Mouse (Mus musculus) neural tube, embryonic 14.5 days (tissue): ENCODE results near the gene Garem2. TPM values are rescaled to one million over a fixed set of nuclear protein-coding genes. Genes with fewer than 3 reads are reported as not detected.

Experiments used
- ATAC-seq: fragments of 200-750 bp; cut with Nextera tagmentation; 2 replicates; pipeline ENCODE4 v1.8.0; 2017; ENCODE audit warnings: low read depth, mild to moderate bottlenecking, moderate TSS enrichment, moderate library complexity
- H3K27ac ChIP-seq: fragments of 300-500 bp; sonication (generic); 2 replicates; pipeline ENCODE4 v1.5.1; 2014; ENCODE audit warnings: low read depth, mild to moderate bottlenecking, control low read depth, low read length, moderate library complexity, mixed read lengths
- H3K27me3 ChIP-seq: fragments of 300-500 bp; sonication (generic); 2 replicates; pipeline ENCODE4 v1.6.1; 2014; ENCODE audit warnings: low read length; ENCODE audit not compliant: control insufficient read depth, insufficient read depth
- H3K36me3 ChIP-seq: fragments of 300-500 bp; sonication (generic); 2 replicates; pipeline ENCODE4 v1.6.1; 2014; ENCODE audit warnings: low read length, mixed read lengths; ENCODE audit not compliant: control insufficient read depth, insufficient read depth
- H3K4me1 ChIP-seq: fragments of 300-500 bp; sonication (generic); 2 replicates; pipeline ENCODE4 v1.6.1; 2014; ENCODE audit warnings: low read length; ENCODE audit not compliant: control insufficient read depth, insufficient read depth
- H3K4me2 ChIP-seq: fragments of 300-500 bp; sonication (generic); 2 replicates; pipeline ENCODE4 v1.6.1; 2014; ENCODE audit warnings: mild to moderate bottlenecking, low read depth, low read length, control low read depth
- H3K4me3 ChIP-seq: fragments of 300-500 bp; sonication (generic); 2 replicates; pipeline ENCODE4 v1.5.1; 2014; ENCODE audit warnings: low read depth, low read length, control low read depth, mixed read lengths
- H3K9ac ChIP-seq: fragments of 300-500 bp; sonication (generic); replicated peaks from 2 replicates; pipeline ENCODE4 v1.6.1; 2014; ENCODE audit warnings: low read depth, mild to moderate bottlenecking, control low read depth, low read length, mixed read lengths
- H3K9me3 ChIP-seq: fragments of 300-500 bp; sonication (generic); 2 replicates; pipeline ENCODE4 v1.6.1; 2016; ENCODE audit warnings: low read length; ENCODE audit not compliant: control insufficient read depth
- WGBS: fragments of 180-500 bp; shearing (Covaris S2); extraction: QIAGEN DNeasy Blood & Tissue Kit; methylation state at CpG from one replicate; pipeline ENCODE4 v1.1.7; 2014; 5-methylcytosine and 5-hydroxymethylcytosine counted together
- polyA plus RNA-seq: library from polyadenylated mRNA; unstranded; fragments of >200 nt; fragmentation: Nextera tagmentation; extraction: Ambion mirVana; gene quantifications from 2 replicates; pipeline ENCODE4 v1.2.1, GENCODE M21; 2014

The Garem2 gene
- polyA plus RNA-seq, 1 experiment from 2014 or later: 12.5 TPM

DNA sequence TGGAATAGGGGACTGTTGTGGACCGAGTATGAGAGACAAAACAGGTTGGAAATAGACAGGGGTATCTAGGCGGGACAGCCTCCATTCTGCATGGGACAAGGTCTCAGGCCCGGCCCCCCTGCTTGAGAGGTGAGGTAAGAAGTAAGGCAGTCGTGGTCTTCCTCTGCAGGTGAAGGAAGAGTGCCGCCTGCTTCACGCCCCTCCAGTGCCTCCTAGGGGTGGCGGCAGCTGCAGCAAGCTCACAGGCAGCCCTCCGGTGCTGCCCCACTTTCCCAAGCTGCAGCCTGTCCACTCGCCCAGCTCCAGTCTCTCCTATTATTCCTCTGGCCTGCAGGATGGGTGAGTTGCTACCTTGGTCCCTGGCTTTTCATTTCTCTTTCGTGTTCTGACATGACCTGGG, 10.8 kb downstream of the Garem2 start:
- Histone ChIP-seq H3K4me3 (no peak overlapping the region), H3K9me3 (no peaks in the 10 kb centered on the region), H3K27me3 (no peaks in the 10 kb centered on the region; the same call in 1 of the 2 replicates), H3K4me2 (no peak overlapping the region), H3K9ac (no peak overlapping the region), H3K4me1 (peaks cover 15% of the 10 kb centered on the region), H3K27ac (no peak overlapping the region), H3K36me3 (peaks cover 28% of the 10 kb centered on the region)
- ATAC-seq: no peak
- 27% methylated on average over 10 of the region's 10 CpGs for WGBS

DNA sequence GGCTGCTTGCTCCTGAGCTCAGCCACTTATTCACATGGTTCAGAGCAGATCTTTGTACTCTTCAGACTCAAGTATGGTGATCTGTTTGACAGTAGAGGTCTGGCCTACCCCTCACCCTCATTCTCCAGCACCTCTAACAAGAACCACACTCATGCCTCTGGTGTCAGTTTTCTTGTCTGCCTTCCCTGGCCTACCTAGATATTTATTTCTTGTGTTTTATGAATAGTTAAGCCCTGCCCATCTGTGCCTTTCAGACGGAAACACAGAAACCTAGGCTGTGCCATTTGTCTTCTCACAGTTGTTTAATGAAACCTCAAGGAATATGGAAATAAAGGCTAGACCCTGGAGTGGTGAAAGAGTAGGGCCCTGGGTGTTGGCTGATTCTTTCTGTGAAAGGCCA, 13.1 kb downstream of the Garem2 start:
- 85% methylated on average over 1 of the region's 1 CpGs for WGBS
- no peak overlapping the region for H3K4me3 ChIP-seq
- H3K4me1 ChIP-seq: peaks cover 7% of the 10 kb centered on the region; the same call in 1 of the 2 replicates
- no peak overlapping the region for H3K27ac ChIP-seq
- H3K4me2 ChIP-seq: no peak overlapping the region
- H3K9ac ChIP-seq: no peak overlapping the region
- H3K9me3 ChIP-seq: no peaks in the 10 kb centered on the region
- peaks cover 47% of the 10 kb centered on the region for H3K36me3 ChIP-seq
- no peaks in the 10 kb centered on the region; the same call in 1 of the 2 replicates for H3K27me3 ChIP-seq
- ATAC-seq: no peak

DNA sequence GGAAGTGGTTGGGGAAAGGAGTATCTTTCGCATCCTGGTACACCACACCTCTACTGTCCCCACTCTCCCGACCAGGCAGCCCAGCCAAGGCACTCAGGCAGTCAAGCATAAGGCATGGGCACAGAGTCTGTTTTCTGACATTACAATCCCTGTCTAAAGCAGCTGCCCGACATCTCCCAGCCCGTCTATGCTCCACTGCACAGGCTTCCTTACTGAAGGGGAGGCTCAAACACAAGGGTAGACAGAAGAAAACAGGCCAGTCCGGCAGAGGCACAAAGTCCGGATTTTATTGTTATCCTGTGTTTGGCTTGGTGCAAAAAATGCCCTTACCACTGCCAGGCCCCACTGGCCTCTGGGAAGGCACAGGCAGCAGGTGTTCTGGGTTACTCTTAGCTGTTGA, 14.2 kb downstream of the Garem2 start:
- H3K27me3 ChIP-seq: no peaks in the 10 kb centered on the region; the same call in 1 of the 2 replicates
- WGBS: 89% methylated on average over 6 of the region's 6 CpGs
- ATAC-seq: no peak
- peaks cover under 1% of the 10 kb centered on the region; the same call in 1 of the 2 replicates for H3K4me1 ChIP-seq
- no peak overlapping the region for H3K4me3 ChIP-seq
- peaks cover 58% of the 10 kb centered on the region for H3K36me3 ChIP-seq
- H3K4me2 ChIP-seq: no peak overlapping the region
- no peak overlapping the region for H3K27ac ChIP-seq
- H3K9me3 ChIP-seq: no peaks in the 10 kb centered on the region
- no peak overlapping the region for H3K9ac ChIP-seq

DNA sequence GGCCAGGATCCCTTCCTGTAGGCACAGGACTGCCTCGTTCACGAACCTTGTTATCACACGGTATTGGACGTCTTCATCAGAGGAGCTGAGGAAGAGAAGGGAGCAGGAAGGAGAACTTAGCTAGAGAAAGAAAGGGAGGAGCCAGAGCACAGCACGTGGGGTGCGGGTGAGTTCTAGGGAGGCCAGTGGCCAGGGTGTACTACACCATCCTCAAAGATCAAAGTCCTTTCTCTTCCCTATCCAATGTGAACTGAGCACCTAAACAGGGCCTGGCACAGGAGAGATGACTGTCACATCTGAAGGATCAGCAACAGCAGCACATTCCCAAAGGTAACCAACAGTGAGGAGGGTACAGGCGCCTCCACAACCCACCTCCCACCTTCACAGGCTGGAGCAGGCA, 15.1 kb downstream of the Garem2 start:
- ATAC-seq: no peak
- WGBS: 91% methylated on average over 7 of the region's 7 CpGs

DNA sequence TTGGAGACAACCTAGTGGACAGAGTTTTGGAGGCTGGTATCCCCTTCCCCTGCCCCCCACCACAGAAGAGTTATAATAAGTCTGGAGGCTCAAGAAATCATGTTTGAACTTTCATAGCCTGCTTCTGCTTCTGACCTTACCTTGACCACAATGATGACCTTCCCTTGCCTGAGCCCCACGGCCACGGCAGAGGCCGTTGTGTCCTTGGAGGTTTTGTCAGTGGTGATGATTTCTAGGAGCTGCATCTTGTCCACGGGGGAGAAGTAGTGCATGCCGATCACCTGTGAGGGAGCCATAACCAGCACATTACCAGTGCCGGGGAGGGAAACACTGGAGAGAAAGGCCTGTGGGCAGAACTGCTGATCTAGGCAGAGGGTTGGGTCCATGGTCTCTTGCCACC, 17.5 kb downstream of the Garem2 start:
- ATAC-seq: no peak
- no peaks in the 10 kb centered on the region for H3K4me1 ChIP-seq
- H3K4me2 ChIP-seq: no peak overlapping the region
- WGBS: 90% methylated on average over 6 of the region's 6 CpGs
- no peak overlapping the region for H3K27ac ChIP-seq
- H3K9ac ChIP-seq: no peak overlapping the region
- peaks cover 67% of the 10 kb centered on the region for H3K36me3 ChIP-seq
- H3K9me3 ChIP-seq: no peaks in the 10 kb centered on the region
- no peaks in the 10 kb centered on the region for H3K27me3 ChIP-seq
- no peak overlapping the region for H3K4me3 ChIP-seq

More for the DNA sequence above, 15.1 kb downstream of the Garem2 start:
- H3K9ac ChIP-seq: no peak overlapping the region
- H3K4me2 ChIP-seq: no peak overlapping the region
- peaks cover 63% of the 10 kb centered on the region for H3K36me3 ChIP-seq
- H3K27me3 ChIP-seq: no peaks in the 10 kb centered on the region
- no peaks in the 10 kb centered on the region for H3K4me1 ChIP-seq
- H3K4me3 ChIP-seq: no peak overlapping the region
- H3K9me3 ChIP-seq: no peaks in the 10 kb centered on the region
- no peak overlapping the region for H3K27ac ChIP-seq

DNA sequence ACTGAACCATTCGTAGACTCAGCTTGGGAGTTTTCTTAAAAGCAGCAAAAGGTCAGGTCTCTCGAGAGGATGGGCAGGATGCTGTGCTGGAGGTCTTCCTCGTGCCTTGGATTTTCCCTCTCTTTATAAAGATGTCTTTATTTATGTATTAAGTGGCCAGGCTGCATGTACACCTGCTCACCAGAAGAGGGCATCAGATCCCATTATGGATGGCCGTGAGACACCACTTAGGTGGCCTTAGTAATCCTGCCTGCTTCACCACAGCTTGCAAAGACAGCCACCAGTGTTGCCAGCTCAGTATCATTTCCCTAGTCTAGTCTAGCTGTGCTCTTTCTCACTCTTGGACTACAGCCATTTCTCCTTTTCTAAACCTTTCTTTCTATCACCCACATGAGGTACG, 20.6 kb downstream of the Garem2 start:
- 0 out of 2 replicates have a peak, but pooled peaks have one; percentile 19 for ATAC-seq
- Histone ChIP-seq H3K36me3 (peaks cover 63% of the 10 kb centered on the region), H3K4me3 (no peak overlapping the region), H3K27ac (no peak overlapping the region), H3K9me3 (no peaks in the 10 kb centered on the region), H3K4me2 (no peak overlapping the region), H3K9ac (no peak overlapping the region), H3K27me3 (no peaks in the 10 kb centered on the region), H3K4me1 (no peaks in the 10 kb centered on the region)
- WGBS: 53% methylated on average over 5 of the region's 5 CpGs

DNA sequence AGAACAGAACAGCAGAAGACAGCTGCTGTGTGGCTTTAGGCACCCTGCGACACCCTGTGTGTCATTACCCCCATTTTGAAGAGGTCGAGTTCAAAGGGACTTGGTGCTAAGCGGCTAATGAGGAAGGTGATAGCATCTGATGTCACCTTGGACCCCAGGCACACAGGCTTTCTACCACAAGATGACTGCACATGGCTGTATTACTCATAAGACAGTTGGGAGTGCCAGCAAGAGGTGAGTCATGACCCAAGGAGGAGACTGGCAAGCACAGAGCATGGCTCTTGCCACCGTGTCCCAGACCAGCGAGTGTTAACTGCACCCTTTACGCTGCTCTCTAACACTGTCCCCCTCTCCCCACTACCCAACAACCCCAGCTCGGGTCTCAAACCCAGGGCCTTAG, 21.8 kb downstream of the Garem2 start:
- no peak overlapping the region for H3K4me3 ChIP-seq
- no peaks in the 10 kb centered on the region for H3K9me3 ChIP-seq
- ATAC-seq: no peak
- H3K36me3 ChIP-seq: peaks cover 59% of the 10 kb centered on the region
- no peaks in the 10 kb centered on the region for H3K4me1 ChIP-seq
- H3K27ac ChIP-seq: no peak overlapping the region
- no peak overlapping the region for H3K9ac ChIP-seq
- 88% methylated on average over 7 of the region's 7 CpGs for WGBS
- no peak overlapping the region for H3K4me2 ChIP-seq
- H3K27me3 ChIP-seq: no peaks in the 10 kb centered on the region

DNA sequence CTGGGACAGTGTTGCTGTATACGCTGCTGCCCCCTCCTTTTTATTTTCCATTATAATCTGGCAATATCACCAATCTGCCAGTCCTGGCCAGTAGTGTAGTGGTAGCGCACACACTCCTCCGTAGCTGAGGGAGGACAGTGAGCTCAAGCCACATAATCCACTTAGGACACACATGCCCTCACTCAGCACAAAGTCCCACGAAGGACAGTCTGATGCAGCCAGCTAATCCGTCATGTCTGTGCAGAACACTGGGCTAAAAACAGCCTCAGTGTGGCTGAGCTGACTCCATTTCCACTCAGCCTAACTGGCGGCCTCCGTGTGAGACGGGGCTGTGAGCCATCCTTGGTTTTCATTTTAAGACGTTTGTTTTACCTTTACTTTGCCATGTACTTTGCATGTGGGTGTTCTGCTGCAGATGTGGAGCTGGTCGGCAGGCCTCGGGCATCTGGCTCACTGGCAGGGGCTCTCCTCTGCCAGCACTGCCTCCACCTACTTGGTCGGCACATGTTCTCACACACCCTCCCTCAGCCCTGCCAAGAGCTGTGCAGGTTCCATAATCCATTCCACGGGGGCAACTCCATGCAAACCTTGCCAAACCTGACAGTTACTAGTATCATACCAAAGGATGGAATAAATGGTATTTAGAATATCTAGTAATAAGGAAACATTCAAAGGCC, 23.1 kb downstream of the Garem2 start:
- no peak for ATAC-seq
- peaks cover 54% of the 10 kb centered on the region for H3K36me3 ChIP-seq
- no peak overlapping the region for H3K27ac ChIP-seq
- no peaks in the 10 kb centered on the region for H3K27me3 ChIP-seq
- no peaks in the 10 kb centered on the region for H3K9me3 ChIP-seq
- no peak overlapping the region for H3K9ac ChIP-seq
- H3K4me1 ChIP-seq: no peaks in the 10 kb centered on the region
- 92% methylated on average over 13 of the region's 13 CpGs for WGBS
- no peak overlapping the region for H3K4me2 ChIP-seq
- no peak overlapping the region for H3K4me3 ChIP-seq

DNA sequence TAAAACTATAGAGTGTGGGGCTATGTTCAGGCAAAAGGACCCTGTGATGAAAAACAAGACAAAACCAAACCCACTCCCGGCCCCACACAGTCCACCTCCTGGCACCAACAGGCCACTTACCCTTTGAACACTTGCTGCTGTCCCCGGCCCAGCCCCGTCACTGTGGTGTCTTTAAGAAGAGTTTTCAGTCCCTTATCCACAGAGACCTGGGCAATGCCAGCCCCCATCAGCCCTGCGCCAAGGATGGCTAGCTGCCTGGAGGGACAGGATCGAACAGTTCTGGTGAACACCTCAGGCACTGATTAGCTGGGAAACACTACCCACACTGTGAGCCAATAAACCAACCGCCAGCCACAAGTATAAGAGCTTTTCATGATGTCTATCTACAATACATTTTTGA, 23.7 kb downstream of the Garem2 start:
- WGBS: 96% methylated on average over 6 of the region's 6 CpGs
- no peak for ATAC-seq
- no peak overlapping the region for H3K4me3 ChIP-seq

More for the DNA sequence above, 23.7 kb downstream of the Garem2 start:
- H3K4me2 ChIP-seq: no peak overlapping the region
- no peak overlapping the region for H3K27ac ChIP-seq
- no peaks in the 10 kb centered on the region for H3K27me3 ChIP-seq
- H3K4me1 ChIP-seq: no peaks in the 10 kb centered on the region
- peaks cover 52% of the 10 kb centered on the region for H3K36me3 ChIP-seq
- no peaks in the 10 kb centered on the region for H3K9me3 ChIP-seq
- H3K9ac ChIP-seq: no peak overlapping the region
